Comparison of ENCODE assay signal across 10 mouse cellular contexts in the genomic region with DNA sequence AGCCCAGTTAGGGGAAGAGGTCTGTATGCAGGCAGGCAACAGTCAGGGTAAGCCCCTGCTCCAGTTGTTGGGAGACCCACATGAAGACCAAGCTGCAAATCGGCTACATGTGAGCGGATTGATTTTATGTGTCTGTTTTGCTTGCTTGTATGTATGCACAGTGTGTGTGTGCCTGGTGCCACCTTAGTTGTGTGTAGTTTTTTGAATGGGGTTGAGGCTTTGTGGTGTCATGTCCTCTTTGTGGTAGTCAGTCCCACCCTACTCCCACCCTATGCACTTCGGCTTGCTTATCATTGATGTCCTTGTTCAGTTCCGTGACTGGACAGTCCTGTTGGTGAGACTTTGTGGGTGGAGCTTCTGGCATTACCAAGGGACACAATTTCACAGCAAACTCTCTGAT. TPM values are rescaled to one million over a fixed set of nuclear protein-coding genes. Genes with fewer than 3 reads are reported as not detected.
DNase-seq lines count a peak whose midpoint lies in the region; ATAC-seq and TF ChIP-seq lines count a peak whose summit lies in the region.
"Had no signal": no experiment of that assay in that cellular context is flagged by ENCODE, and none has a peak within 500 bp of the region (broad histone marks: within the 10 kb centered on the region; RNA-seq: fewer than 3 reads in every experiment).

No protein-coding gene starts in this region.

- H3K36me3 ChIP-seq in hindbrain, embryonic 12.5 days, result peaks cover 17% of the 10 kb centered on the region
- peaks cover 29% of the 10 kb centered on the region for H3K36me3 ChIP-seq in hindbrain, embryonic 10.5 days
- H3K36me3 ChIP-seq in midbrain, embryonic 14.5 days (ENCODE audit: control insufficient read depth, insufficient read depth, low read length), result peaks cover 21% of the 10 kb centered on the region

- H3K9me3 ChIP-seq in hindbrain, embryonic 12.5 days (replicated peaks), result no peaks in the 10 kb centered on the region
- no peaks in the 10 kb centered on the region for H3K9me3 ChIP-seq in hindbrain, embryonic 10.5 days
- no peaks in the 10 kb centered on the region for H3K9me3 ChIP-seq in midbrain, embryonic 14.5 days (ENCODE audit: control insufficient read depth, low read length)
- H3K9me3 ChIP-seq: embryonic facial prominence, embryonic 13.5 days had no signal

- WGBS in hindbrain, embryonic 12.5 days, result 89% methylated on average over 4 of the region's 4 CpGs
- WGBS in hindbrain, embryonic 10.5 days, result 82% methylated on average over 4 of the region's 4 CpGs
- 83% methylated on average over 4 of the region's 4 CpGs for WGBS in midbrain, embryonic 14.5 days

- no peak for TF ChIP-seq CTCF in cortical plate, adult 2 months (IDR thresholded peaks at IDR 0.05; ENCODE audit: extremely low read depth, insufficient read depth, low read length)
- TF ChIP-seq CTCF in embryonic fibroblast, embryonic 13.5 days (IDR thresholded peaks at IDR 0.05; ENCODE audit: borderline replicate concordance, insufficient read depth, low read length), result no peak

- no peaks in the 10 kb centered on the region for H3K27me3 ChIP-seq in hindbrain, embryonic 12.5 days
- no peaks in the 10 kb centered on the region for H3K27me3 ChIP-seq in hindbrain, embryonic 10.5 days (ENCODE audit: insufficient read depth, poor library complexity, severe bottlenecking)
- no peaks in the 10 kb centered on the region for H3K27me3 ChIP-seq in midbrain, embryonic 14.5 days (ENCODE audit: control insufficient read depth, insufficient read depth, low read length)
- H3K27me3 ChIP-seq: embryonic facial prominence, embryonic 13.5 days had no signal

- 0 out of 2 replicates have a peak, but pooled peaks have one; percentile 9 for TF ChIP-seq POLR2A in cortical plate, adult 2 months (IDR thresholded peaks at IDR 0.05; ENCODE audit: extremely low read depth, insufficient read depth, low read length)
- TF ChIP-seq POLR2A in embryonic fibroblast, embryonic 13.5 days (IDR thresholded peaks at IDR 0.05; ENCODE audit: low read depth, low read length), result no peak; the same call in 1 of the 2 replicates

- 0 out of 2 replicates have a peak, but pooled peaks have one; percentile 9 for ATAC-seq in hindbrain, embryonic 12.5 days (ENCODE audit: low FRiP score)
- peak; percentile 7; the same call in 1 of the 2 replicates for ATAC-seq in midbrain, embryonic 14.5 days (ENCODE audit: low FRiP score, low TSS enrichment)

- H3K9ac ChIP-seq in hindbrain, embryonic 12.5 days, result no peak overlapping the region
- no peak overlapping the region for H3K9ac ChIP-seq in midbrain, embryonic 14.5 days (replicated peaks; ENCODE audit: low read length)
- H3K9ac ChIP-seq: embryonic facial prominence, embryonic 13.5 days had no signal

- H3K27ac ChIP-seq in hindbrain, embryonic 12.5 days, result no peak overlapping the region
- no peak overlapping the region for H3K27ac ChIP-seq in hindbrain, embryonic 10.5 days
- no peak overlapping the region for H3K27ac ChIP-seq in cortical plate, adult 2 months (ENCODE audit: insufficient read depth, low read length)
- H3K27ac ChIP-seq in embryonic fibroblast, embryonic 13.5 days (ENCODE audit: insufficient read depth, low read length), result peak overlapping the region; percentile 77
- no peak overlapping the region for H3K27ac ChIP-seq in midbrain, embryonic 14.5 days (replicated peaks; ENCODE audit: low read depth, low read length)
- H3K27ac ChIP-seq: embryonic facial prominence, embryonic 13.5 days had no signal

- H3K4me1 ChIP-seq in hindbrain, embryonic 12.5 days, result no peaks in the 10 kb centered on the region
- H3K4me1 ChIP-seq in hindbrain, embryonic 10.5 days (replicated peaks), result 0 out of 2 replicates have a peak, but pooled peaks cover 3% of the 10 kb centered on the region
- H3K4me1 ChIP-seq in cortical plate, adult 2 months (ENCODE audit: control insufficient read depth, insufficient read depth, low read length), result peaks cover 20% of the 10 kb centered on the region
- peaks cover 24% of the 10 kb centered on the region for H3K4me1 ChIP-seq in embryonic fibroblast, embryonic 13.5 days (ENCODE audit: control insufficient read depth, insufficient read depth, low read length)
- H3K4me1 ChIP-seq in midbrain, embryonic 14.5 days (ENCODE audit: control insufficient read depth, insufficient read depth, low read length), result no peaks in the 10 kb centered on the region

- DNase-seq in hindbrain, embryonic 10.5 days (ENCODE audit: low spot score), result no peak
- no peak for DNase-seq in midbrain, embryonic 14.5 days
- DNase-seq in layer of hippocampus, adult 8-10 months (ENCODE audit: low spot score in 2 of 2), result no peak
- no peak for DNase-seq in ovary, postnatal 14 days (ENCODE audit: low spot score)
- DNase-seq: cerebellum, adult 18-20 months; lung, adult 2 months had no signal

- H3K4me3 ChIP-seq in hindbrain, embryonic 12.5 days, result no peak overlapping the region
- no peak overlapping the region for H3K4me3 ChIP-seq in hindbrain, embryonic 10.5 days
- H3K4me3 ChIP-seq in cortical plate, adult 2 months (ENCODE audit: insufficient read depth, low read length), result no peak overlapping the region
- H3K4me3 ChIP-seq in embryonic fibroblast, embryonic 13.5 days (ENCODE audit: insufficient read depth, low read length), result no peak overlapping the region
- no peak overlapping the region for H3K4me3 ChIP-seq in midbrain, embryonic 14.5 days (replicated peaks; ENCODE audit: low read depth, low read length)
- H3K4me3 ChIP-seq: embryonic facial prominence, embryonic 13.5 days had no signal

- no peak overlapping the region for H3K4me2 ChIP-seq in hindbrain, embryonic 12.5 days (replicated peaks)
- no peak overlapping the region for H3K4me2 ChIP-seq in midbrain, embryonic 14.5 days (ENCODE audit: low read length)
- H3K4me2 ChIP-seq: embryonic facial prominence, embryonic 13.5 days had no signal

RNA-seq across cellular contexts. Expression of a gene that starts 18.2 kb away (rescaled TPM):
- polyA plus RNA-seq in hindbrain, embryonic 12.5 days (2016; fragmentation: Nextera tagmentation; extraction: Ambion mirVana), result 2.3 and 2.4 TPM in 2 replicates
- polyA plus RNA-seq in hindbrain, embryonic 10.5 days (2016; fragmentation: Nextera tagmentation; extraction: Ambion mirVana), result 1.9 TPM in 2 replicates
- 45.7 and 46.2 TPM in 2 replicates for polyA plus RNA-seq in cortical plate, adult 2 months (2012; rRNA removed)
- 28.2 and 29.1 TPM in 2 replicates for polyA plus RNA-seq in embryonic fibroblast, embryonic 13.5 days (2011; ENCODE audit: insufficient read length, low read depth, missing spikeins)
- polyA plus RNA-seq in midbrain, embryonic 14.5 days (2014; fragmentation: Nextera tagmentation; extraction: Ambion mirVana), result 3.6 and 5.1 TPM in 2 replicates
- total RNA-seq in layer of hippocampus, adult 8-10 months (2022), result 10 to 100 TPM; 59.8 to 75.9 (median 66.7) TPM

RNA-seq across cellular contexts. Expression of a gene that starts 29.1 kb away (rescaled TPM):
- polyA plus RNA-seq in hindbrain, embryonic 12.5 days (2016; fragmentation: Nextera tagmentation; extraction: Ambion mirVana), result 131 and 135 TPM in 2 replicates
- polyA plus RNA-seq in hindbrain, embryonic 10.5 days (2016; fragmentation: Nextera tagmentation; extraction: Ambion mirVana), result 80.8 and 81.0 TPM in 2 replicates
- polyA plus RNA-seq in cortical plate, adult 2 months (2012; rRNA removed), result 161 and 170 TPM in 2 replicates
- polyA plus RNA-seq in embryonic fibroblast, embryonic 13.5 days (2011; ENCODE audit: insufficient read length, low read depth, missing spikeins), result 106 and 135 TPM in 2 replicates
- 69.1 and 103 TPM in 2 replicates for polyA plus RNA-seq in midbrain, embryonic 14.5 days (2014; fragmentation: Nextera tagmentation; extraction: Ambion mirVana)
- 100 to 1,000 TPM; 230 to 304 (median 242) TPM for total RNA-seq in layer of hippocampus, adult 8-10 months (2022)
